In genomic region chr16:84774003-84774703, GRCm38 (mm10) we compare ENCODE assay signal across 8 mouse cellular contexts. TPM values are rescaled to one million over a fixed set of nuclear protein-coding genes. Genes with fewer than 3 reads are reported as not detected.
DNase-seq lines count a peak whose midpoint lies in the region; ATAC-seq lines count a peak whose summit lies in the region.

Jam2 (plus strand) TSS chr16:84774123.

- no peaks in the 10 kb centered on the region; the same call in 1 of the 2 replicates for H3K4me1 ChIP-seq in hindbrain, embryonic 11.5 days (replicated peaks; ENCODE audit: control insufficient read depth, insufficient read depth, low read length)
- H3K4me1 ChIP-seq in lung, embryonic 16.5 days (replicated peaks; ENCODE audit: control insufficient read depth, insufficient read depth, low read length): no peaks in the 10 kb centered on the region; the same call in 1 of the 2 replicates

- peak; percentile 87 for DNase-seq in R1 (ENCODE audit: low read depth, low spot score)
- DNase-seq in cerebellum, postnatal 10 days: peak; percentile 67 to 75
- peak; percentile 20 to 36 for DNase-seq in frontal cortex, postnatal 25 days (ENCODE audit: low spot score in 2 of 2)
- DNase-seq in hindbrain, embryonic 11.5 days (ENCODE audit: low spot score): peak; percentile 86
- peak; percentile 64 for DNase-seq in layer of hippocampus, postnatal 14 days (ENCODE audit: low spot score in 2 of 2)
- DNase-seq in ovary, adult 18-20 months (ENCODE audit: low spot score): peak; percentile 73
- DNase-seq in thymus, postnatal 36 days: peak; percentile 1 to 15

- H3K4me3 ChIP-seq in hindbrain, embryonic 11.5 days (ENCODE audit: low read depth, low read length): peak within 1 kb of the TSS; percentile 72
- H3K4me3 ChIP-seq in lung, embryonic 16.5 days (ENCODE audit: low read length): peak within 1 kb of the TSS; percentile 69

- peak within 1 kb of the TSS; percentile 89 for H3K9ac ChIP-seq in hindbrain, embryonic 11.5 days (ENCODE audit: low read depth, low read length)
- peak within 1 kb of the TSS; percentile 73 for H3K9ac ChIP-seq in lung, embryonic 16.5 days (ENCODE audit: low read length)

- ATAC-seq in hindbrain, embryonic 11.5 days (ENCODE audit: low FRiP score): peak; percentile 91
- ATAC-seq in lung, embryonic 16.5 days (ENCODE audit: low read depth): peak; percentile 90

- no peaks in the 10 kb centered on the region for H3K27me3 ChIP-seq in hindbrain, embryonic 11.5 days (ENCODE audit: control insufficient read depth, insufficient read depth, low read length)
- peaks cover 6% of the 10 kb centered on the region; the same call in 1 of the 2 replicates for H3K27me3 ChIP-seq in lung, embryonic 16.5 days (ENCODE audit: control insufficient read depth, insufficient read depth, low read depth, low read length)

- no peaks in the 10 kb centered on the region for H3K36me3 ChIP-seq in hindbrain, embryonic 11.5 days (ENCODE audit: control insufficient read depth, insufficient read depth, low read length)
- no peaks in the 10 kb centered on the region for H3K36me3 ChIP-seq in lung, embryonic 16.5 days (ENCODE audit: control insufficient read depth, insufficient read depth, low read length)

- H3K9me3 ChIP-seq in hindbrain, embryonic 11.5 days (ENCODE audit: control insufficient read depth, low read length): no peaks in the 10 kb centered on the region
- no peaks in the 10 kb centered on the region for H3K9me3 ChIP-seq in lung, embryonic 16.5 days (ENCODE audit: control insufficient read depth, low read length)

- peak within 1 kb of the TSS; percentile 98 for H3K27ac ChIP-seq in hindbrain, embryonic 11.5 days (ENCODE audit: low read depth, low read length)
- peak within 1 kb of the TSS; percentile 57 for H3K27ac ChIP-seq in lung, embryonic 16.5 days (ENCODE audit: low read length)

- under 1% methylated on average over 43 of the region's 43 CpGs for WGBS in hindbrain, embryonic 11.5 days
- WGBS in lung, embryonic 16.5 days: under 1% methylated on average over 43 of the region's 43 CpGs

- peak within 1 kb of the TSS; percentile 70 for H3K4me2 ChIP-seq in hindbrain, embryonic 11.5 days (replicated peaks; ENCODE audit: low read depth, low read length)
- peak within 1 kb of the TSS; percentile 94 for H3K4me2 ChIP-seq in lung, embryonic 16.5 days (ENCODE audit: low read depth, low read length)

RNA-seq across cellular contexts. Expression of gene Jam2, which starts in this region (rescaled TPM):
- polyA plus RNA-seq in hindbrain, embryonic 11.5 days (2014; fragmentation: Nextera tagmentation; extraction: Ambion mirVana): 70.4 and 80.0 TPM in 2 replicates
- total RNA-seq in layer of hippocampus, postnatal 14 days (2021): 10 to 100 TPM; 25.7 to 27.3 TPM
- 14.6 and 15.2 TPM in 2 replicates for polyA plus RNA-seq in lung, embryonic 16.5 days (2015; fragmentation: Nextera tagmentation; extraction: Ambion mirVana)

Comparison
In these comparisons a context has a peak if more than half of its experiments do, and no peak if none do; other contexts are left out.
1. Peak in every context shown above with its lines: DNase-seq, ATAC-seq, H3K4me3 ChIP-seq and H3K27ac ChIP-seq.
2. DNase-seq: peak in every context shown above with its lines; median percentile 87 in R1; 86 in hindbrain, embryonic 11.5 days; 73 in ovary, adult 18-20 months; 71 in cerebellum, postnatal 10 days; 64 in layer of hippocampus, postnatal 14 days; 28 in frontal cortex, postnatal 25 days; 8 in thymus, postnatal 36 days.